Mouse (Mus musculus) ovary, postnatal 14 days (tissue): ENCODE measurements around the gene Gpc6.

ENCODE experiments used
- DNase-seq: peaks from one replicate; pipeline ENCODE4 v3.0.0; 2022; ENCODE audit warnings: low spot score

The Gpc6 gene

DNA sequence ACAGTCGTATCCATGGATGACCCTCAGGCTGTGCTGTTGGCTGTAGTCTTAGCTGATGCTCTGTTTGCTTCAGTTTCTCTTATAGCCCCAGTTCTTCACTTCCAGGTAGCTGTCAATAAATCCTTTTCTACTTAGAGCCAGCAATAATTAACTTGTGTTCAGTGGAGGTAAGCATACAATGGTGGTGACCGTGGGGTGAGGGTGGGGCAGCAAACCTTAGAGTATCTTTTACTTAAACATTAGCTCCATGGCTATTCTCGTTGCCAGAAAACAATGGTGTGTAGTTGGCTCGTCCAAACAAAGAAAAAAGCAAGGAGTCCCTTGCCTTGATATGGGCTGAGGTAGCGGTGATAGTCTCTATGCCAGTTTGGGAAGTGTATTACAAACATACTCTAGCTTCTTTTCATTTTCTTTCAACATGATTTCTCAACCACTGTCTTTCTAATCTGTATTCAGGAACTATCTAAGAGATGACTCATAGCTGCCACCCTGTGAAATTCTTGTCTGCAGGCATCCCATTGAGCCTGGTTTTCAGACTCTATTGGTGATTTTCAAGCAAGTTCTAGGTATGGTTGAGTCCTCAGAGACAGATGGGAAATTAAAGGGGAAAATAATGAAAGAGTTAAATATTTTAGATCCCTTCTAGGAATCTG lies 22.9 kb downstream of the Gpc6 start:
- DNase-seq: no peak

DNA sequence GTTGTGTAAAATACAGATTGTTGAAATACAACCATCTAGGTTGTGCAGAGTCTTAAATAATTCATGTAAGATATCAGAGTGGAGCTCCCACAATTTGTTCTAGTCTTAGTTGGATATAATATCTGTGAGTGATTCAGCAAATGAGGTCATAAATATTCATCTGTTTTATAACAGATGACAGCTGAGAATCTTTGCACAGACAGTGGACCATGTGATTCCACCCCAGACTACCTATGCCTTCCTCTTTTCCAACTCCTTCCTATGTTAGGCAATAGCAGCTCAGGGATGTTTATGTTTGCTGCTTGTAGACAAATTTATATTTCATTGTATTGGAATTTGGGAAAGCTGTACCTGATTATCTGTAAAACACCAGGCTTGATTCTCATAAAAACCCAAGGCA lies 32.0 kb downstream of the Gpc6 start:
- DNase-seq: no peak

DNA sequence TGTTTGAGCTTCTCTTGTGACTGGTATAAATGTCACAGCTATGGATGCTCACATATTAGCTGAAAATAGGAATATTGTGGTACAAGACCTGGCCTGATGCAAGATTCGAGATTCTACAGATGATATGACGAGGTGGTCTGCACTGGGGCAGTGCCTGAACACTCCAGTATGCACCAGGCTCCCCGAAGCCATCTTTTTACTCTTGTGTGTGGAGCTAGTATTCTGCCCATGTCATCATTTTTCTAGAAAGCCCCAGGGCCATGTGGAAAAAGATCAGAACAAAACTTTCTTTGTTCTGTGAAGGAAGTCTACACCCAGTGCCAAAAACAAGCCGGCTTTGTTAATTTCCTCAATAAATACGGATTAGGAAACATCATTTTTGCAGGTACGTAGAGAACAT lies 39.7 kb downstream of the Gpc6 start:
- DNase-seq: no peak

DNA sequence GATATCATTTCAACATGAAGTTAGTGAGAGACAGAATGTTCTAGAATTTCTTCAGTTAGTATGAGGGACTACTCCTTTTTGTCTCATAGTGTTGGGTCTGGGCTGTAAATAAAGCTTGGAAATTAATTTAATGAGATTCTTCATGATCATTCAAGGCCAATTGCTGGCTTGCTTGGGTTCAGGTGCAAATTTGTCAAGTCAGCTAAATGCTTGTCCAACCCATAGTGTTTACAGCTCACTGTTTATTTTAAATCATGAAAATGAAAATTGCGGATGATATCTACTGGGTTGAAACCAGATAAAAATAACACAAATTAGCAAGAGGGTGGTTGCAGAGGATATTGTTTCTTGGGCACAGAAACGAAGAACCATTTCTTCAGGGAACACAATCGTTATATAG lies 49.6 kb downstream of the Gpc6 start:
- DNase-seq: no peak

DNA sequence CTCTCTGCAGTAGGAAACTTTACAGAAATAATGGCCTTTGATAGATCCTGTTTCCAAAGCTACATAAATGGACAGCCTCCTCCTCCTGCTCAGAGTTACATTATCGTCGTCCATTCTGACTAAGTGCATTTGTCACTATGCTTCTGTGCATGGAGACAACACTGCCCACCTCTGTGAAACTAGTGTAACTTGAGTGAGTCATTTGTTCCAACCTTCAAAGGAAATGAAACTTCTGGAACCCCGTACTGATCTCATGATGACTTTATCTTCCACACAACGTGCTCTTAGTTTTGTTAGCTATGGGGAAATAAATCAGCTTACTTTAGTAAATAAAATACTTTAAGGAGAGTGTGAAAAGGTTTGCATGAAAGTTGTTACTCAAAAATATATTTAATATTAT lies 50.1 kb downstream of the Gpc6 start:
- no peak for DNase-seq

DNA sequence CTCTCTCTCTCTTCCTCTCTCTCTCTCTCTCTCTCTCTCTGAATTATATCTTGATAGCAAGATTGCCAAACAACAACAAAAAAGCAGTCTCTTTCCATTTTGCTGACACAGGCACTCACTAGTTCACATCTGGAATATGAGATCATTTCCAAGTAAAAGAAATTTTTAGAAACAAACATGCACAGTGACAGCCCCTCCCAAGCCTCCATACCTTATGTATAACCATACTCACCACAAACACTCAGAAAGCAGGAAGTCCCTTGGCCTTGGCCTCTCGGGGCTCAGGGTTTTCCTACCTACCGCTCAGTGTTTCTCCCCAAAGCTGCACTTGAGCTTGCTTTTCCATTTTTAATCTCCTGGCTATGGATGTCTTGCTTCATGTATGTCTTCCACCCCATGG lies 52.1 kb downstream of the Gpc6 start:
- no peak for DNase-seq

DNA sequence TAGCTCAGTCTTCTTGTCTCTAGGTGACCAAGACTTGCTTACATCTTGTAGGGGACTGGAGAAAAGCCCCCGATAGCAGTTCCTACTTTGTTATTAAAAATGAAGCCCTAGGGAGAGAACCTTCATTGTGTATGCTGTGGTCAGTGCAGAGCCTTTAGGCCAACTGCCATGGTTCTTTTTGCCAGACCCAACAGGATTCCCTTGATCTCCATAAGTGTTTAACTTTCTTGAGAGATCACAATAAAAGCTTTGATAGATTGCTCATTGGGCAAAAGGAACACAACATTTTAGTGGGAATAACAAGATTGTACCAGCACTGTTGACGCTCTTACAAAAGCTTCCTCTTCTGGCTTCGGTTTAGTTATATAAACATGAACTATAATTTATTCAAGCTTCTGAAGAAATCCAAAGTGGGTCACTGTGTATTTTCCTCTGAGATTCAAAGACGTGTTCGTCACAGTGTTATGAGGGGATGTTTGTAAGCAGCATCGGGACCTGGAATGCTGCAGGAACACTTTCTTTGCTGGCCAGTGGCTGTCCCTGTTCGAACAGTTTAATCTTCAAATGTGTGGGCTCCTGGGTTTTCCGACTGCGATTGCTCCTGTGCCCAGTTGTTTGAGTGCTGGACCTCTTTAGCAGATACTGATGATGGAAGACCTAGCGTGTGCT lies 54.7 kb downstream of the Gpc6 start:
- DNase-seq: no peak

DNA sequence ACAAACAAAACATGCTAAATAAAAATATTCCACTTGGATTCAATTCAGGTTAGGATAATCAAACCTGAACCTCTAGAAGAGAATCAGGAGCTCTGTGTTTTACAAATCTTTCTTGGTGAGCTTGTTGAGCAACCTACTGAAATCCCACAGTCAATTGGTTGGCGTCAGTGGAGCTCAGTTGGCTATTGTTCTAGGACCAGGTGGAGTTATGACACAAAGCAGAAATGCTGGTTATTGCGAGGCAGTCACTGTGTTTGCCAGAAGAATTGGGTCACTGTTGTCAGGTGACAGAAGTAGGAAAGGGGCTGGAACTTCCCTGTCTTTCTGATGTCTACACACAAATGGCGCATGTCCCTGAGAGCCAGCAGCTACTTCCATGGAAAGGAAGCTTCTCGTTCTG lies 56.6 kb downstream of the Gpc6 start:
- DNase-seq: no peak

DNA sequence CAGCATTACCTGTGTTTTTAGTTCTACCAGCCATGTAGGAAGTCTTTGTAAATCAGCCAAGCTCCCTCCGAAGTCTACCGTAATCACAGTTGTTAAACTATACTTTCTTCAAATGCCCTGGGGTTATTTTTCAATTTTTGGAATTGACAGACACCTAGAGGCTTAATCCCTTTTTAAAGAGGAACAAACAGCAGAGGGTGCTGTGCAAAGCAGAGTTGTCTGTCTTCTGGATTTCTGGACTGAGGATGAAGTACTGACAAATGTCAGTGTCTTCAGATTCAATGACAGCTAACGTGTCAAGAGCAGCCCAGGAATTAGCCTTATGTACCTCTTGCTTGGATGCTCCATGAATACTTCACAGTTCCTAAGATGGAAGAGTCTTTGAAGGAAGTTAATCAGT lies 62.2 kb downstream of the Gpc6 start:
- DNase-seq: no peak

DNA sequence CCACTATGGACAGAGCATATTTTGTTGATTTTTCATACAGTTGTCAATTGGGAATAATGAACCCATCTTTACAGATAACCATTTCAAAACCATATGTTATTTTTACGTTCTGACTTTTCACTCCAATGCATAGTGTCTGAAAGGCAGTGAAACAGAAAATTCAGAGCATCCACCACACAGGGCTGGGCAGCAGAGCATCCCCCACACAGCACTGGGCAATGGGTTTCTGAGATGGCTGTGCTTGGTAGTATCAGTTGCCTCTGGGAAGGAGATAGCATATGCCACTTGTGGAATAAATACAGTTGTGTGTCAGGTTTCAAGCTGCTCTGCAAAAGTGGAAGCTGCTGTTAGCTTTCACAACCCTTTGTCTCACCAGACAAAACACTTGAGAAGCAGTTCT lies 75.3 kb downstream of the Gpc6 start:
- no peak for DNase-seq

DNA sequence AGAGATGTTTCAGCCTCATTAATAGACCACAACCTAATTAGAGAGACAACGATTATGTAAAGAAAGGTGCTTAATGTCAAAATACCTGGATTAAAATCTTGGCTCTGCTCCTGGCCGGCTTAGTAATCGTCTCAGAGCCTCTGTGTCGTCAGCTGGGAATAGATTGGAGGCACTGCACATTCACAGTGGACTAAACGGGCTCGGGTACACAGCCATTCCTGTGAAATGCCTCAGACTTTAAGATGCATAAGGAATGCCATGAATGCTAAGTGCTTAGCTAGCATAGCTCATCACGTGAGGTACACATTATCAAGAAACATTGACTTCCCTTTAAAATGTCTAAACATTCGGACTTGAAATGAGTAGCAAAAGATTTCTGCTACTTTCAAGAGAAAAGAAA lies 77.2 kb downstream of the Gpc6 start:
- no peak for DNase-seq

DNA sequence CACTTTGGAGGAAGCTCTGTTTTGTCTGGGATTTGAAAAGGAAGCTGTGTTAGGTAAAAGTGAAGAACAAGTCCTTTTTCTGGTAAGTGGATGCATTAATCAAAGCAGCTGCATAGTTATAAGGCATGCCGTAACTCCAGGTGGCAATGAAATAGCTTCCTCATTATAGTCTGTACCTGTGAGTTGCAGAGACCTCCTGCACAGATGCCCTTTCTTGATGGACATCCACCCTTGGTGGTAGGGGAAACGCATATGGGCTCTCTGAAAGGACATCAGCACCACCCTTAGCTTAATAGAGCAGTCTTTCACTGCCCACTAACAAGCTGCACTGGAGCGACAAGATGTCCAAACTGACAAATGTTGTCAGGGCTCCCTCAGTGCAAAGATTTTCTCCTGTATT lies 83.7 kb downstream of the Gpc6 start:
- no peak for DNase-seq

DNA sequence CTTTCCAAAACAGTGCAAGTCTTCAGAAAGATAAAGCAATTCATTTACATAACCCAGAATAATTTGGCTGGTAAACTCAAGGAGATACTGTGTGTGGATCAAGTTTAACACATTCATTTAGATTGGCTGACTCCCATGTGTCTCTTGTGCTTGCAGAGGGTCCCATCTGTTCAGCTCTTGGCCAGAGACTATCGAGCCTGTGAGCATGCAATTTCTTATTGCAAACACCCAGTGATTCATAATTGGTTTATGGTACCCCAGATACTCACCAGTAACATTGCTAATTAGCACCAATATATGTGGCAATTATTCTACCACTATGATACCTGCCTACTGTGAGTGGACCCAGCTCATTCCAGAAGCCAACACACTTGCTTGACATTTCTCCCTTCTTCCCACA lies 87.9 kb downstream of the Gpc6 start:
- DNase-seq: no peak

DNA sequence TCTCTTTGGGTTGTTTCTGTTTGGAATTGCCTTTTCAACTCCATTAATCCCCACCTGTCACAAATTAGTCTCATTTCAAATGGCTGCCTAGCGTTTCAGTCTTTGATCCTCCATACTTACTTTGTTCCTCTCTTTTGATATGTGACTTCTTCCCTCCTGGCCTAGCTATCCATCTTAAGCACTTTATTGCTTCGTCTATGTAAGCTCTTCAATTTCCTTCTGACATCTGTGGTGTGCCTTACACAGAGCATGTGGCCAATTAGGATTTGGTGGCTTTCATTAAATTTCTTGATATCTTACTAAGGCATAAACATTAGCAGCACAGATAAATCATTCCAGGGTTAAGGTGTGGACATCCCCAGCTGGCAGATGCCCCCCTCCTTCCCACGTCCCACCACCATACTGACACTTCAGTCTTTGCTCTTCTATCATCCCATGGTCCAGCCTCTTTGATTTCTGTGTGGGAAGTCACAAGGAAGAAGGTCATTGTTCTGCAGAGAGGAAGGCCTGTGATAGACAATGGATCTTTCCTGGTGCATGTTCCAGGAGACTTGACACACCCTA lies 88.5 kb downstream of the Gpc6 start:
- no peak for DNase-seq

DNA sequence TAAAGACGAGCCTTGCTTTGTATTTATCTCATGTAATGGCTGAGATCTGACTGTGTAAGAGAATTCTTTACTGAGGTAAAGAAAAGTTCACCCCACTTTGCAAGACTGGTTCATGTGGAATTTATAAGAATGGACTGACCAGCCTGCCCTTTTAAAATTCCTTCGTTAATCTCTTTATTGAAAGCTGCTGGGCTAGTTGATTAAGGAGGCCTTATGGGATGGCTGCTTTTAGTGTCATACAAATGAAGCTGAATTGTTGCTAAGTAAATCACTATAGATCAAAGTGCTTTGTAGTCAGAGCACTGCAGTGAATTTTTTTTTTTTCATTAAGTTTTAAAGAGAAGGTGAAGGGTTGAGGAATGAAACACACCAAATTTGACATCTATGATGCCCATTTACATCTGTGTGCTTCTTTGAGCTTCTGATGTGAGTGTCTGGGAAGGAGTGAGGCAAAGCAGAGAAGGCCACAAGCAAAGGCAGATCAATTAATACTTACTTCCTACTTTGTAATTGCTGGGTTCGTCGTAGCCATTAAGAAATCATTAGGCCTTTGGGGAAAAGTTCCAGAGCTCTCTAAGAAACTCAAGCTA lies 90.3 kb downstream of the Gpc6 start:
- no peak for DNase-seq

DNA sequence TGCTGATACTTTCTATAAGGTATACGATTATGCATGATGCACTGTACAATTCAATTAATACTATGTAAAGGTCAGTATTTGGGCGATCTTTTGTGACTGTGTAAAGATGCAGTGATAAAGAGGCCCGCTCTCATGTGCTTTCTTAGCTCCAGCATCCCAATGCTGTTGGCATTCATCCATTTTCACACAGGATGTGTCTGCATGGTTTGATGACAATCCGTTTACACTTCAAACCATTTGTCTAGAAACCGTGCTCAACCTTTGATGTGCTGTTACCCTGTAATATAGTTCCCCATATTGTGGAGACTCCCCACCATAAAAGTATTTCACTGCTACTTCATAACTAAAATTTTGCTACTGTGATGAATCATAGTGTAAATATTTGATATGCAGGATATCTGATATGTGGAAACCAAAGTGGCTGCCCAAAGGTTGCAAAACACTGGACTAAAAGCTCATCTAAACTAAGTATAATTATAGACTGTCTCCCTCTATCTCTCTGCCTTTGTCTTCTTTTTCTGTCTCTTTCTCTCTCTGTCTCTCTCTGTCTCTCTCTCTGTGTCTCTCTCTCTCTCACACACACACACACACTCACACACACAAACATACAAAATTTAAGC lies 97.2 kb downstream of the Gpc6 start:
- no peak for DNase-seq

DNA sequence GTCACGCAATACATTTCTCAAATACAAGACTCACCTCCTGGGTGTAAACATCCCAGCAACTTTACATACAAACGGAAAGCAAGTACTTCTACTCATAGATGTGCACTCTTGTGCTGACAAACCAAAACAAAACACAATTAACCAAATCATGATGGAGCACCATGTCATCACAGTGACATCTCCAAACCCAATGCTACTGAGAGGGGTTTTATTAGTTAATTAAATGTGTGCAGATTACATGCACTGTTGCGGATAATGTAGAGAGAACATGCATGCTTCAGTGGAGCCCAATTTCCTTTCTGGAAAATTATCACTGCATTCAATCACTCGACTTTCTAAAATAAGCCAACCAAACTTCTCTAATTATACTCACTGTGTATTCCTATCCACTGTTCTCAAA lies 109.0 kb downstream of the Gpc6 start:
- DNase-seq: no peak

DNA sequence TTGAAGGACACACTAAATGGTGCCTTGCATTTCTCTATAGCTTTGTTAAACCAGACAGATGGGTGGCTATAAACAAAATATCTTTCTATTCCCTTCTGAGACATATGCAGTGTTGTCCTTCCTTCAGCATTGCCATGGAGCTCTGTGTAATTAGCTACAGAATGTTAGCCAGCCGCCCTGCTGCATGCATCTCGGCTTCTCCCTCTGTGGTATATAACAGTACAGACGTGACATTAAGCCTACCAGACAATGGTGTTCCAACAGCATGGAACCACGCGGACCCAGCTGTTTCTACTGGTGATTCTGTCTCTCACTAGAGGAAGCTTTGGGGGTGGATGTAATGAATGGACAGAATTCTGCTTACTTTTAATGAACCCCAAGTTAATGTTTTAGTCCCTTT lies 115.9 kb downstream of the Gpc6 start:
- DNase-seq: no peak

DNA sequence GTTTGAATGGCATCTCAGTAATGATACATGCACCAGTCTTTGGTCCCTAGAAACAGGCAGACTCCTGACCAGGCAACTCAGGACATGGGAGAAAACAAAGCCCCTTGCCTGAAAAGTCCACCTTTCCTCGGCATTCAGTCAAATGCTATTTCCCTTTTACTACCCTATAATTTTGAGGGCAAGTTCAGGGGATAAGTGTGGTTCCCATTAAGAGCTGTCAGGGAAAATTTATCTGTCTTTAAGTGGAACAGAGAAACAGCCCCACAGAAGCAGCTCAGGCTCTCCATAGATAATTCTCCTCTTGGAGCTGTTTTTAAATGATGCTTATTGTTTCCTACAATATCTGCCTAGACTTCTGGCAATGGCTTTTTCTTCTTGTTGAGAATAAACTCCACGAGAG lies 123.8 kb downstream of the Gpc6 start:
- no peak for DNase-seq

DNA sequence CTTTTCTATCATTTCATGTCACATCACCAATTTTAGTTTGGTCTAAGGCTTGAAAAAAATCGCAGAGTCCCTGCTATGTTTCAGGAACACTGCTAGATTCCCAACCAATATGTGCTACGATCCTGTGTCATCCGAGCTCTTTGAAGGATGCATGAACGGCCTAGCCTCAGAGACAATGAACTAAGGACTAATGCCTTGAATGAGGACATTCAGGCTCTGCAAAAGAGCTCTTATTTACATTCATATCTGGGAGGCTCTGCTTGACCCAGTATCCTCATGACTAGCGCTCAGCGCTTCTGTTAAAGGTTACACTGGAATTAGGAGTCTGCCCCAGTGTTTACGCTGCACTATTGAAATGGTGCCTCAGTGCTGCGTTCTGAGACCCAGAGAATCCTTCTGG lies 125.8 kb downstream of the Gpc6 start:
- DNase-seq: no peak

DNA sequence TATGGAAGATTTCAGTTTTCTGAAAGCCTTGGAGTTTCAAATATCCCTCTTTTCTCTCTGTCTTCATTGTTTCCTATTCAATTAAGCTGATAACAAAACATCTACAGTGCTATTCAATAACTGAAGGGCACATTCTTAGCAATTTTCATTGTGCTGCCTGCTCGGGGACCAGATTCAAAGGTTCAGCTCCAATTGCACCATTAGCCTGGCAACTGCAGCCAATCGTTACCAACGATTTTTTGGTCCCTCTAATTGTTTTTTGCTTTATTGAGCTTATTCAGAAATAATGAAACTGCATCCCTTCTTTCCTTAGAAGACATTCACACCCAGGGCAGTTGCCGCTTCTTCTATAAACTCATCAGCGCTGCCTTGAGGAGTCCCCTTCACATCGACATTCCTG lies 128.2 kb downstream of the Gpc6 start:
- no peak for DNase-seq

DNA sequence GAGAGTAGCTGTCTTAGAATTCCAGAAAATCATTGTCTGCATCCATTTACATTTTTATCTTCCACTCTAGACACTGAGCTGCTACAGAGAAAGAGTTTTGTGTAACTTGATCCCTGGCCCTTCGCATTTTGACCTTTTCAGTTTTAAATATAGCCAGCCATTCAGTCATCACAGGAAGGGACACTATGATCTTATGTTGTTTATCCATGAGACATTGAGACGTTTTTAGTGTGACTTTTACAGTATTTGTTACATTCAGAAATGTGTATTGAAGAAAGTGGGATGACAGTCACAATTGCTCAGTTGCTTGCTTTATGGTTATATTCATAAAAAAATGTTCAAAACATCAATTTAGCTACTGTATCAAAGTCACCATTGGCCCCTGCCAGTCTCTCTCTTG lies 130.0 kb downstream of the Gpc6 start:
- no peak for DNase-seq

DNA sequence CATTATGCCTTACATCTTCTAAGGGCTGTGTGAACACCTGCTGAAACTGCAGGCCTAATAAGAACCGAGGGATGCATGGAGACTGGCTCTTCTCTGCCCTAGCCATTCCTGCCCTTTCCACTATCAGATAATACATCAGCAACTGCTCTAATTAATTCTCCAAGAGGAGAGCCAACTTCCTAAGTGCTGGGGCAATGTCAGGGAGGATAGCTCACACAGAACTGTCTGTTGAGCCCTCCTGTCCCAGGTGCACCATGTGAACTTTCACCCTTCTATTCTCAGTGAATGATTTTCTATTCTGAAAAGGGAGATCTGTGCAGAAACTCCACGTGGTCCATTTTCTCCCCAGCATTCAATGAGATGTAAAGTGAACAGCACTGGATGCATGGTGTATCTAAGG lies 136.0 kb downstream of the Gpc6 start:
- DNase-seq: no peak
